Mouse (Mus musculus) liver, embryonic 14.5 days (tissue): ENCODE data around the gene Psg17. TPM values are rescaled to one million over a fixed set of nuclear protein-coding genes. Genes with fewer than 3 reads are reported as not detected.

ENCODE experiments used
- ATAC-seq: fragments of 200-750 bp; cut with Nextera tagmentation; 2 replicates; pipeline ENCODE4 v1.8.0; 2017; ENCODE audit warnings: moderate number of reproducible peaks, mild to moderate bottlenecking, moderate library complexity; ENCODE audit not compliant: insufficient read depth
- DNase-seq, 3 experiments: peaks; one replicate each; pipeline ENCODE4 v3.0.0-alpha.2; 2012 to 2013; ENCODE audit warnings: low read depth in 3 of 3, low spot score in 3 of 3
- H3K27ac ChIP-seq: fragments of 300-500 bp; sonication (generic); 2 replicates; pipeline ENCODE4 v1.5.1; 2014; ENCODE audit warnings: moderate library complexity, mild to moderate bottlenecking, control low read depth, inconsistent platforms
- H3K27me3 ChIP-seq: fragments of 300-500 bp; sonication (generic); 2 replicates; pipeline ENCODE4 v1.6.1; 2014; ENCODE audit warnings: mild to moderate bottlenecking, low read length, moderate library complexity; ENCODE audit not compliant: control insufficient read depth, insufficient read depth
- H3K36me3 ChIP-seq: fragments of 300-500 bp; sonication (generic); replicated peaks from 2 replicates; pipeline ENCODE4 v1.6.1; 2014; ENCODE audit warnings: low read depth; ENCODE audit not compliant: control insufficient read depth, insufficient read depth
- H3K4me1 ChIP-seq, 2 experiments: fragments of 200-500 bp in 1 of 2; fragments of 300-500 bp in 1 of 2; sonication (generic) in 1 of 2; replicated peaks; 2 replicates each; pipeline ENCODE4 v1.6.1; 2012 to 2014; ENCODE audit warnings: antibody characterized with exemption in 1 of 2, inconsistent platforms in 1 of 2, low read length in 1 of 2; ENCODE audit not compliant: control insufficient read depth in 2 of 2, insufficient read depth in 2 of 2
- H3K4me2 ChIP-seq: fragments of 300-500 bp; sonication (generic); 2 replicates; pipeline ENCODE4 v1.6.1; 2014; ENCODE audit warnings: low read depth, mild to moderate bottlenecking, control low read depth, moderate library complexity
- H3K4me3 ChIP-seq, 2 experiments: fragments of 200-500 bp in 1 of 2; fragments of 300-500 bp in 1 of 2; sonication (generic) in 1 of 2; 2 replicates each; pipeline ENCODE4 v1.5.1; 2012 to 2014; ENCODE audit warnings: low read depth in 2 of 2, low read length in 2 of 2, mild to moderate bottlenecking in 2 of 2, control low read depth in 1 of 2, inconsistent platforms in 1 of 2, moderate library complexity in 1 of 2; ENCODE audit not compliant: insufficient read depth in 1 of 2
- H3K9ac ChIP-seq: fragments of 300-500 bp; sonication (generic); replicated peaks from 2 replicates; pipeline ENCODE4 v1.6.1; 2014; ENCODE audit warnings: mild to moderate bottlenecking, control low read depth, moderate library complexity
- H3K9me3 ChIP-seq: fragments of 300-500 bp; sonication (generic); 2 replicates; pipeline ENCODE4 v1.6.1; 2016; ENCODE audit warnings: low read length, mixed read lengths; ENCODE audit not compliant: control insufficient read depth
- CTCF ChIP-seq: IDR thresholded peaks from 2 replicates; pipeline ENCODE4 v1.5.1; 2016; ENCODE audit warnings: antibody characterized with exemption, low read depth, control low read depth
- EP300 ChIP-seq: IDR thresholded peaks from 2 replicates; pipeline ENCODE4 v1.6.1; 2016; ENCODE audit warnings: antibody characterized with exemption, low read depth
- WGBS: fragments of 180-500 bp; shearing (Covaris S2); extraction: QIAGEN DNeasy Blood & Tissue Kit; methylation state at CpG from one replicate; pipeline ENCODE4 v1.1.7; 2014; ENCODE audit not compliant: insufficient replicate concordance; 5-methylcytosine and 5-hydroxymethylcytosine counted together
- polyA plus RNA-seq, 2 experiments: library from polyadenylated mRNA; depleted of rRNA in 1 of 2; stranded (reverse) in 1 of 2; unstranded in 1 of 2; fragments of >200 nt; fragmentation: Nextera tagmentation in 1 of 2; extraction: Ambion mirVana in 1 of 2; gene quantifications; 2 replicates each; pipeline versions ENCODE4 v1.2.1 to v1.2.3; 2012 to 2014

Psg17 gene
- polyA plus RNA-seq, 2 experiments = not detected

GRCm38 (mm10) chr7:18832298-18832697, 10.9 kb upstream of the Psg17 start:
- 32% methylated on average over 13 of the region's 13 CpGs for WGBS
- Histone ChIP-seq H3K27me3 (no peaks in the 10 kb centered on the region), H3K4me2 (no peak overlapping the region), H3K9ac (no peak overlapping the region), H3K9me3 (no peaks in the 10 kb centered on the region), H3K36me3 (no peaks in the 10 kb centered on the region), H3K27ac (no peak overlapping the region), H3K4me3 (no peak overlapping the region), H3K4me1 (0 out of 4 replicates have a peak, but pooled peaks cover 0 to 1% of the 10 kb centered on the region in 2 experiments)
- TF ChIP-seq CTCF (no peak), EP300 (no peak)
- DNase-seq = no peak
- ATAC-seq = no peak

- Histone ChIP-seq H3K4me1 (0 out of 4 replicates have a peak, but pooled peaks cover 0 to 1% of the 10 kb centered on the region in 2 experiments), H3K4me2 (no peak overlapping the region), H3K36me3 (no peaks in the 10 kb centered on the region), H3K27me3 (no peaks in the 10 kb centered on the region), H3K4me3 (no peak overlapping the region), H3K27ac (no peak overlapping the region), H3K9me3 (no peaks in the 10 kb centered on the region), H3K9ac (no peak overlapping the region)
- TF ChIP-seq EP300 = no peak
- TF ChIP-seq CTCF = no peak
- ATAC-seq = no peak
- no peak for DNase-seq
- 74% methylated on average over 7 of the region's 7 CpGs for WGBS
These were observed 8.1 kb upstream of the Psg17 start for GRCm38 (mm10) chr7:18829545-18829944.

GRCm38 (mm10) chr7:18828592-18828991, 7.2 kb upstream of the Psg17 start:
- no peak for DNase-seq

GRCm38 (mm10) chr7:18827792-18828546, 6.6 kb upstream of the Psg17 start:
- Histone ChIP-seq H3K4me2 (no peak overlapping the region), H3K4me1 (0 out of 4 replicates have a peak, but pooled peaks cover 0 to 1% of the 10 kb centered on the region in 2 experiments), H3K4me3 (no peak overlapping the region), H3K9ac (no peak overlapping the region), H3K27me3 (no peaks in the 10 kb centered on the region), H3K9me3 (no peaks in the 10 kb centered on the region), H3K36me3 (no peaks in the 10 kb centered on the region), H3K27ac (no peak overlapping the region)
- DNase-seq (no peak), ATAC-seq (no peak)
- 62% methylated on average over 26 of the region's 26 CpGs for WGBS
- TF ChIP-seq EP300 = no peak

More at GRCm38 (mm10) chr7:18828592-18828991, 7.2 kb upstream of the Psg17 start:
- no peak overlapping the region for H3K9ac ChIP-seq
- no peaks in the 10 kb centered on the region for H3K9me3 ChIP-seq
- H3K4me1 ChIP-seq = 0 out of 4 replicates have a peak, but pooled peaks cover 0 to 1% of the 10 kb centered on the region in 2 experiments
- TF ChIP-seq EP300 = no peak
- peak; percentile 41; the same call in 1 of the 2 replicates for TF ChIP-seq CTCF
- no peak overlapping the region for H3K4me3 ChIP-seq
- ATAC-seq = no peak
- H3K4me2 ChIP-seq = no peak overlapping the region
- H3K27me3 ChIP-seq = no peaks in the 10 kb centered on the region
- 55% methylated on average over 9 of the region's 9 CpGs for WGBS
- H3K36me3 ChIP-seq = no peaks in the 10 kb centered on the region
- H3K27ac ChIP-seq = no peak overlapping the region

- H3K4me2 ChIP-seq = no peak overlapping the region
- no peak overlapping the region for H3K4me3 ChIP-seq
- no peaks in the 10 kb centered on the region for H3K27me3 ChIP-seq
- DNase-seq = no peak
- H3K4me1 ChIP-seq = no peaks in the 10 kb centered on the region
- no peaks in the 10 kb centered on the region for H3K36me3 ChIP-seq
- no peak overlapping the region for H3K9ac ChIP-seq
- H3K27ac ChIP-seq = no peak overlapping the region
- no peaks in the 10 kb centered on the region for H3K9me3 ChIP-seq
- no peak for ATAC-seq
- 64% methylated on average over 9 of the region's 9 CpGs for WGBS
- TF ChIP-seq CTCF = no peak
- TF ChIP-seq EP300 = no peak
These were observed 3.1 kb downstream of the Psg17 start for GRCm38 (mm10) chr7:18818301-18818700.
